ENCODE assay signal across 8 mouse cellular contexts in the genomic region with DNA sequence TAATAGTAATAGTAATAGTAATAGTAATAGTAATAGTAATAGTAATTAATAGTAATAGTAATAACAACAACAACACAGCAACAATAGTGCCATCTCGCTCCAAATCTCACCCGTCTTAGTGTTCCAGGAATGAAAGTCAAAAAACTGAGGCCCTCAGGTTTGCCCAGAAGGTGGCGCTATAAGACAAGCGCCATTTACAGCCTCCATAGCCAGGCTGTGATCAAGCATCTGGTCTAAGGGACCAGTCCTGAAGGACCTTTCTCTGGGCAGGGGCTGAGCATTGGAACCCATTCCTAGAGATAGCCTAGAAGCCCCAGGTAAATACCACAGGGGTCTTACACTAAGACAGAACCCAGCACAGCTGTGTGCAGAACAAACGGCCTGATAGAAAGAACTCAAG. TPM values are rescaled to one million over a fixed set of nuclear protein-coding genes. Genes with fewer than 3 reads are reported as not detected.
DNase-seq lines count a peak whose midpoint lies in the region; TF ChIP-seq lines count a peak whose summit lies in the region.
"Had no signal": no experiment of that assay in that cellular context is flagged by ENCODE, and none has a peak within 500 bp of the region (broad histone marks: within the 10 kb centered on the region; RNA-seq: fewer than 3 reads in every experiment).

No protein-coding gene starts in this region.

- H3K9me3 ChIP-seq in ES-E14 (ENCODE audit: control insufficient read depth, insufficient read depth, low read depth, low read length): no peaks in the 10 kb centered on the region
- H3K9me3 ChIP-seq: limb, embryonic 12.5 days had no signal

- no peak overlapping the region for H3K27ac ChIP-seq in ES-E14 (ENCODE audit: insufficient read depth, low read depth, low read length, poor library complexity, severe bottlenecking)
- H3K27ac ChIP-seq: limb, embryonic 12.5 days had no signal

- DNase-seq in ES-E14 (ENCODE audit: low read depth, low spot score): peak; percentile 75
- peak; percentile 52 for DNase-seq in adrenal gland, adult 2 months
- DNase-seq in embryo, embryonic 11 days: peak; percentile 86
- DNase-seq in gastrocnemius, postnatal 4 days (ENCODE audit: low spot score in 2 of 2): peak; percentile 51 to 67
- peak; percentile 73 to 79 for DNase-seq in kidney, postnatal 25 days
- DNase-seq in lung, postnatal 14 days: peak; percentile 75
- DNase-seq in right cerebral cortex, postnatal 10 days (ENCODE audit: low spot score in 2 of 2): peak; percentile 57 to 75

- in situ Hi-C loops in ES-E14 (cut with MboI; ENCODE audit: low sequenced_read_pairs in 2 of 2, unreplicated experiment in 2 of 2): loop anchor here (5.0 to 25.0 kb wide), 3 partner anchors 45 to 580 kb away; partner anchors contain the start of genes Hoxb6 (in 1 of the 2), Hoxb7 (in 1 of the 2) and Hoxb8 (in 1 of the 2)

- peak overlapping the region in 1 of 2 experiments; percentile 39; a peak in 1 of 4 replicates for H3K4me3 ChIP-seq in ES-E14 (ENCODE audit: insufficient read depth in 1 of 2, low read depth in 1 of 2, low read length in 2 of 2, poor library complexity in 1 of 2, severe bottlenecking in 1 of 2)
- H3K4me3 ChIP-seq: limb, embryonic 12.5 days had no signal

- no peaks in the 10 kb centered on the region for H3K36me3 ChIP-seq in ES-E14 (ENCODE audit: control insufficient read depth, insufficient read depth, low read length, poor library complexity, severe bottlenecking)
- H3K36me3 ChIP-seq: limb, embryonic 12.5 days had no signal

- peaks cover 0 to 4% of the 10 kb centered on the region in 2 experiments; a peak in 1 of 4 replicates for H3K4me1 ChIP-seq in ES-E14 (ENCODE audit: control insufficient read depth in 2 of 2, insufficient read depth in 2 of 2, low read length in 2 of 2, poor library complexity in 1 of 2)

- no peak overlapping the region for H3K9ac ChIP-seq in ES-E14 (ENCODE audit: insufficient read depth, low read depth, low read length, poor library complexity, severe bottlenecking)
- H3K9ac ChIP-seq: limb, embryonic 12.5 days had no signal

TF ChIP-seq in ES-E14, 5 proteins besides CTCF, POLR2A, EP300 and RAD21:
- TF ChIP-seq ZC3H11A (IDR thresholded peaks at IDR 0.05; ENCODE audit: borderline replicate concordance, low read depth, low read length) (peak; percentile 95), HCFC1 (IDR thresholded peaks at IDR 0.05; ENCODE audit: borderline replicate concordance, insufficient read depth, low read length) (no peak)

RNA-seq across cellular contexts. Expression of gene Copz2, which starts 17.5 kb away (rescaled TPM):
- 2.5 and 5.5 TPM in 2 replicates for total RNA-seq in ES-E14 (2012; rRNA removed)
- 10 to 100 TPM; 57.1 to 76.8 TPM for total RNA-seq in adrenal gland, adult 2 months (2021)
- 90.7 and 107 TPM in 2 replicates for polyA plus RNA-seq in adrenal gland, adult 2 months (2012; rRNA removed)
- 10 to 100 TPM; 71.4 to 77.1 TPM for total RNA-seq in gastrocnemius, postnatal 4 days (2021)

RNA-seq across cellular contexts. Expression of gene Nfe2l1, which starts 37.4 kb away (rescaled TPM):
- total RNA-seq in ES-E14 (2012; rRNA removed): 166 and 208 TPM in 2 replicates
- 100 to 1,000 TPM; 497 to 817 TPM for total RNA-seq in adrenal gland, adult 2 months (2021)
- polyA plus RNA-seq in adrenal gland, adult 2 months (2012; rRNA removed): 504 and 806 TPM in 2 replicates
- 100 to 1,000 TPM; 200 to 204 TPM for total RNA-seq in gastrocnemius, postnatal 4 days (2021)

RNA-seq across cellular contexts. Expression of gene Cdk5rap3, which starts 49.1 kb away (rescaled TPM):
- total RNA-seq in ES-E14 (2012; rRNA removed): 87.5 and 134 TPM in 2 replicates
- 10 to 100 TPM; 39.8 to 52.9 TPM for total RNA-seq in adrenal gland, adult 2 months (2021)
- polyA plus RNA-seq in adrenal gland, adult 2 months (2012; rRNA removed): 32.8 and 35.4 TPM in 2 replicates
- total RNA-seq in gastrocnemius, postnatal 4 days (2021): 10 to 100 TPM; 39.2 to 45.1 TPM
